Mouse (Mus musculus): ENCODE data around the gene Trappc2l.

DNA sequence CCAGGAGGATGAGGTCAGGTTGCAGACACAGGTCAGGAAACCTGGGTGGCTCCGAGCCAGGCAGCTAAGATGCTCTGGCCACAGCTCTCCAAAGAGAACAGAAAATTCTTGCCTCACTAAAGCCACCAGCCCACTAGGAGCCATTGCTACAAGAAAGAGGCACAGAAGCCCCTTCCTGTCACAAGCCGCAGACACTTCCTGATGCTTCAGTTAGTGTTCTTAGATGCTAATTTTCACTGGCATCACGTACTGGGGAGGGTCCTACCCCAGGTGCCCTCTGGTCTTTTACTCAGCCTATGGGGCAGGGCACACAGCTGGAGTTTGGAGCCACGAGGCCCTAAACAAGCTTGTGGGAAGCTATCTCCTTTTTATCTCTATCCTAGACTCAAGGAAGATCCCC, 15.4 kb upstream of the Trappc2l start:
- no peak for TF ChIP-seq CTCF (IDR thresholded peaks at IDR 0.05; ENCODE audit: low read depth)
- no peak for TF ChIP-seq EP300 (IDR thresholded peaks at IDR 0.05; ENCODE audit: low read depth)

All from liver, postnatal 0 days (tissue).